Mouse (Mus musculus) left cerebral cortex, postnatal 4 days (tissue): ENCODE data around the gene Plaur. TPM values are rescaled to one million over a fixed set of nuclear protein-coding genes. Genes with fewer than 3 reads are reported as not detected.
A peak's percentile ranks its signal among the peaks of the same experiment; 100 is the strongest.

Source experiments
- DNase-seq: peaks from one replicate; pipeline ENCODE4 v3.0.0-alpha.2; 2022
- intact Hi-C: fragments of 180-260 bp; cut with DNase I; formaldehyde crosslinking; loops from one replicate; pipeline ENCODE4 v1.15.1; 2025
- total RNA-seq, 2 experiments: library from RNA; stranded (reverse); gene quantifications; 2 replicates each; pipeline ENCODE4 v1.2.3; 2021

The Plaur gene
- total RNA-seq, 2 experiments from 2014 or later, result 1.0 to 1.2 TPM

GRCm38 (mm10) chr7:24445266-24445926 lies 16.9 kb upstream of the Plaur start:
- DNase-seq, result no peak
- intact Hi-C loops, result no loop called here

- intact Hi-C loops, result no loop called here
- no peak for DNase-seq
Observed at GRCm38 (mm10) chr7:24446697-24447340, 15.5 kb upstream of the Plaur start.

- intact Hi-C loops, result no loop called here
Observed at GRCm38 (mm10) chr7:24448782-24449517, 13.3 kb upstream of the Plaur start.

GRCm38 (mm10) chr7:24450585-24451017 lies 11.7 kb upstream of the Plaur start:
- intact Hi-C loops, result no loop called here
- no peak for DNase-seq

More at GRCm38 (mm10) chr7:24448782-24449517, 13.3 kb upstream of the Plaur start:
- DNase-seq, result no peak

- DNase-seq, result no peak
- intact Hi-C loops, result no loop called here
Observed at GRCm38 (mm10) chr7:24451855-24452311, 10.4 kb upstream of the Plaur start, which contains the start of gene Irgc1. TSS of gene Irgc1 (minus strand) at chr7:24452297.

GRCm38 (mm10) chr7:24454199-24454598 lies 8.1 kb upstream of the Plaur start:
- intact Hi-C loops, result no loop called here

GRCm38 (mm10) chr7:24455726-24456125 lies 6.6 kb upstream of the Plaur start:
- no peak for DNase-seq
- intact Hi-C loops, result no loop called here

More at GRCm38 (mm10) chr7:24454199-24454598, 8.1 kb upstream of the Plaur start:
- DNase-seq, result no peak

- intact Hi-C loops, result no loop called here
Observed at GRCm38 (mm10) chr7:24457726-24458370, 4.4 kb upstream of the Plaur start.

GRCm38 (mm10) chr7:24459440-24459839 lies 2.8 kb upstream of the Plaur start:
- intact Hi-C loops, result no loop called here
- DNase-seq, result no peak

More at GRCm38 (mm10) chr7:24457726-24458370, 4.4 kb upstream of the Plaur start:
- DNase-seq, result no peak

- DNase-seq, result no peak
- intact Hi-C loops, result no loop called here
Observed at GRCm38 (mm10) chr7:24459843-24460242, 2.4 kb upstream of the Plaur start.

GRCm38 (mm10) chr7:24461376-24462051 lies 770 bp upstream of the Plaur start:
- intact Hi-C loops, result no loop called here
- no peak for DNase-seq

- DNase-seq, result no peak
- intact Hi-C loops, result no loop called here
Observed at GRCm38 (mm10) chr7:24466835-24467234, 4.6 kb downstream of the Plaur start.

- intact Hi-C loops, result no loop called here
- no peak for DNase-seq
Observed at GRCm38 (mm10) chr7:24467886-24468285, 5.6 kb downstream of the Plaur start.

GRCm38 (mm10) chr7:24469126-24469525 lies 6.8 kb downstream of the Plaur start:
- no peak for DNase-seq

GRCm38 (mm10) chr7:24470356-24470755 lies 8.1 kb downstream of the Plaur start:
- intact Hi-C loops, result no loop called here

More at GRCm38 (mm10) chr7:24469126-24469525, 6.8 kb downstream of the Plaur start:
- intact Hi-C loops, result no loop called here

GRCm38 (mm10) chr7:24472442-24472841 lies 10.2 kb downstream of the Plaur start:
- intact Hi-C loops, result no loop called here

More at GRCm38 (mm10) chr7:24470356-24470755, 8.1 kb downstream of the Plaur start:
- DNase-seq, result no peak

GRCm38 (mm10) chr7:24472937-24473336 lies 10.7 kb downstream of the Plaur start:
- intact Hi-C loops, result no loop called here
- DNase-seq, result no peak

More at GRCm38 (mm10) chr7:24472442-24472841, 10.2 kb downstream of the Plaur start:
- DNase-seq, result no peak

GRCm38 (mm10) chr7:24473913-24474529 lies 11.7 kb downstream of the Plaur start:
- DNase-seq, result peak; percentile 73
- intact Hi-C loops, result no loop called here

GRCm38 (mm10) chr7:24474811-24475506 lies 12.7 kb downstream of the Plaur start:
- intact Hi-C loops, result no loop called here
- peak; percentile 63 for DNase-seq
